Mouse (Mus musculus) liver, embryonic 14.5 days (tissue): ENCODE results near the gene Dnah17.

Source experiments
- CTCF ChIP-seq: IDR thresholded peaks from 2 replicates; pipeline ENCODE4 v1.5.1; 2016; ENCODE audit warnings: antibody characterized with exemption, low read depth, control low read depth
- EP300 ChIP-seq: IDR thresholded peaks from 2 replicates; pipeline ENCODE4 v1.6.1; 2016; ENCODE audit warnings: antibody characterized with exemption, low read depth

GRCm38 (mm10) chr11:118084266-118084665 is 46.2 kb downstream of the Dnah17 start:
- TF ChIP-seq EP300 (no peak), CTCF (no peak)
